In genomic region chr1:177555471-177556291, GRCm38 (mm10) we compare ENCODE assay signal across 8 mouse cellular contexts.
DNase-seq lines count a peak whose midpoint lies in the region; ATAC-seq and TF ChIP-seq lines count a peak whose summit lies in the region.

No protein-coding gene starts in this region.

- H3K4me1 ChIP-seq in heart, embryonic 11.5 days (ENCODE audit: control insufficient read depth, insufficient read depth, low read length), result peaks cover 4% of the 10 kb centered on the region

- TF ChIP-seq POLR2A in brain, embryonic 14.5 days (IDR thresholded peaks at IDR 0.05; ENCODE audit: borderline replicate concordance, extremely low read depth, insufficient read depth, insufficient read length, poor library complexity, severe bottlenecking), result no peak

- H3K27me3 ChIP-seq in C2C12 (ENCODE audit: control insufficient read depth, insufficient read depth, insufficient read length), result no peaks in the 10 kb centered on the region
- no peaks in the 10 kb centered on the region for H3K27me3 ChIP-seq in heart, embryonic 11.5 days (ENCODE audit: control insufficient read depth, insufficient read depth, low read length)
- H3K27me3 ChIP-seq in splenic B cell, adult 2 months (ENCODE audit: control insufficient read depth, insufficient read depth, low read length, poor library complexity, severe bottlenecking), result no peaks in the 10 kb centered on the region

- ATAC-seq in heart, embryonic 11.5 days (replicated peaks; ENCODE audit: insufficient number of reproducible peaks, low FRiP score, low TSS enrichment), result peak; percentile 59; the same call in 1 of the 2 replicates

- H3K9ac ChIP-seq in heart, embryonic 11.5 days (ENCODE audit: low read depth, low read length), result no peak overlapping the region

- H3K36me3 ChIP-seq in C2C12 (ENCODE audit: control insufficient read depth, insufficient read depth), result no peaks in the 10 kb centered on the region
- H3K36me3 ChIP-seq in heart, embryonic 11.5 days (ENCODE audit: control insufficient read depth, insufficient read depth, low read length), result no peaks in the 10 kb centered on the region
- no peaks in the 10 kb centered on the region for H3K36me3 ChIP-seq in splenic B cell, adult 2 months (ENCODE audit: control insufficient read depth, insufficient read depth, low read length, poor library complexity, severe bottlenecking)

- no peak overlapping the region for H3K4me3 ChIP-seq in C2C12 (ENCODE audit: insufficient read depth, poor library complexity, severe bottlenecking)
- H3K4me3 ChIP-seq in heart, embryonic 11.5 days (ENCODE audit: low read depth, low read length), result no peak overlapping the region

- no peak overlapping the region for H3K27ac ChIP-seq in heart, embryonic 11.5 days (ENCODE audit: low read depth, low read length)

- peak; percentile 73 for DNase-seq in brain, embryonic 14.5 days (ENCODE audit: low read depth)
- peak; percentile 11 to 40 for DNase-seq in kidney, postnatal 25 days
- DNase-seq in lung, postnatal 4 days, result peak; percentile 23 to 58
- peak; percentile 19 for DNase-seq in splenic B cell, adult 2 months (ENCODE audit: low read depth, low spot score)
- no peak for DNase-seq in right cerebral cortex, postnatal 36 days (ENCODE audit: low spot score in 2 of 2)
- no peak for DNase-seq in frontal cortex, postnatal 10 days (ENCODE audit: low spot score in 2 of 2)

- TF ChIP-seq CTCF in C2C12 (IDR thresholded peaks at IDR 0.05; ENCODE audit: control insufficient read depth, insufficient read depth, insufficient read length), result no peak
- no peak for TF ChIP-seq CTCF in brain, embryonic 14.5 days (IDR thresholded peaks at IDR 0.05; ENCODE audit: borderline replicate concordance, extremely low read depth, insufficient read depth, insufficient read length)

- no peaks in the 10 kb centered on the region for H3K79me3 ChIP-seq in C2C12 (ENCODE audit: low read depth)

- H3ac ChIP-seq in C2C12 (ENCODE audit: control insufficient read depth, insufficient read length, low read depth), result no peak overlapping the region

- 41% methylated on average over 15 of the region's 15 CpGs for WGBS in heart, embryonic 11.5 days (ENCODE audit: insufficient replicate concordance)

- H3K9me3 ChIP-seq in heart, embryonic 11.5 days (replicated peaks; ENCODE audit: control insufficient read depth, low read length), result no peaks in the 10 kb centered on the region

- peak overlapping the region; percentile 43 for H3K4me2 ChIP-seq in heart, embryonic 11.5 days

- H3K79me2 ChIP-seq in C2C12 (ENCODE audit: control insufficient read depth, insufficient read depth), result no peaks in the 10 kb centered on the region

TF ChIP-seq in C2C12, 6 proteins besides CTCF, POLR2A, EP300 and RAD21:
- TF ChIP-seq MYOG (IDR thresholded peaks at IDR 0.05; ENCODE audit: control insufficient read depth, extremely low read depth, insufficient read length) (peak; percentile 71), CEBPB (IDR thresholded peaks at IDR 0.05; ENCODE audit: low read depth) (no peak), MYOD1 (IDR thresholded peaks at IDR 0.05; ENCODE audit: control insufficient read depth, insufficient read length, low read depth) (peak; percentile 72), MAX (IDR thresholded peaks at IDR 0.05) (no peak), USF1 (IDR thresholded peaks at IDR 0.05; ENCODE audit: low read depth) (no peak), FOSL1 (IDR thresholded peaks at IDR 0.05; ENCODE audit: insufficient read depth, low read length, poor library complexity, severe bottlenecking) (no peak)

Comparison
In these comparisons a context has a peak if more than half of its experiments do, and no peak if none do; other contexts are left out.
1. DNase-seq: peak in brain, embryonic 14.5 days (single experiment), kidney, postnatal 25 days (2 of 2), lung, postnatal 4 days (2 of 2) and splenic B cell, adult 2 months (single experiment); none in right cerebral cortex, postnatal 36 days (0 of 2) and frontal cortex, postnatal 10 days (0 of 2).